Mouse (Mus musculus) urinary bladder, postnatal 25 days (tissue): ENCODE data around the gene Mei1.

Experiments used
- DNase-seq: peaks from one replicate; pipeline ENCODE4 v3.0.0; 2022; ENCODE audit warnings: low spot score

The Mei1 gene

DNA sequence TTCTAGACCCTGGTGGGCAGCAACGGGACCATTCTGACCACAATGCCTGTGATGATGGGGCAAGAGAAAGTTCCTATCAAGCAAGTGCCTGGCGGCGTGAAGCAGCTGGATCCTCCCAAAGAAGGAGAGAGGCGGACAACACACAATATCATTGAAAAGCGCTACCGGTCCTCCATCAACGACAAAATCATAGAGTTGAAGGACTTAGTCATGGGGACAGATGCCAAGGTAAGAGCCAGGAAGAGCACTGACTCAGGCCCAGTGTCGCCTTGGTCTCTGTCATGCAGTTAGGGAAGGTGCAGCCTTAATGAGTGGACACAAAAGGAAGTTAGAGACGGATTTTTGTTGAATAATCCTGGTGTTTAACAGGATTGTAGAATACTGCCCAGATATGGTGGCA, 105.3 kb downstream of the Mei1 start:
- no peak for DNase-seq
